Mouse (Mus musculus): ENCODE data around the gene Mpo.

DNA sequence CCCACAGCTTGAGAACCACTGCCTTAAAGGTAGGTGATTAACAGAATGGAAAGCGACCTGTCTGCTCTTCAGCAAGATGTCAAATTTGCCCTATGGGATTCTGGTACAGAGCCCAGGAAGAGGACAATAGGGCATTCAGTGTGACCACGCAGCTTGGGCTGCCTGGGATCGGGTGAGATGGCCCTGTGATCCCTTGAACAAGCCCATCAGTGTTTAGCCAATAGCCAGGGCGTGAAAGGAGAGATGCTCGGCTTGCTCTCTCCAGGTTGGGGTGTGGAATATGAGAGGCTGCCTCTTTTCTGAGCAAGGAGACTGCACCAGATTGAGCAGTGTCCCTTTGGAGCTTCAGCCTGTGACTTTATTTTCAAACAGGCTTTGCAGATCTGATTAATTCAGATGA is 28.1 kb downstream of the Mpo start:
- TF ChIP-seq POLR2A (IDR thresholded peaks at IDR 0.05; ENCODE audit: borderline replicate concordance, extremely low read depth, insufficient read depth, insufficient read length, poor library complexity, severe bottlenecking) (no peak), CTCF (IDR thresholded peaks at IDR 0.05; ENCODE audit: borderline replicate concordance, extremely low read depth, insufficient read depth, insufficient read length) (no peak)
